In genomic region chr3:126364555-126364954, GRCm38 (mm10) we compare ENCODE assay signal across 10 mouse cellular contexts. TPM values are rescaled to one million over a fixed set of nuclear protein-coding genes. Genes with fewer than 3 reads are reported as not detected.
DNase-seq lines count a peak whose midpoint lies in the region; ATAC-seq lines count a peak whose summit lies in the region.
"Had no signal": no experiment of that assay in that cellular context is flagged by ENCODE, and none has a peak within 500 bp of the region (broad histone marks: within the 10 kb centered on the region; RNA-seq: fewer than 3 reads in every experiment).

No protein-coding gene starts in this region.

- no peaks in the 10 kb centered on the region; the same call in 1 of the 2 replicates for H3K27me3 ChIP-seq in hindbrain, embryonic 12.5 days
- peaks cover 12% of the 10 kb centered on the region for H3K27me3 ChIP-seq in hindbrain, embryonic 10.5 days (ENCODE audit: insufficient read depth, poor library complexity, severe bottlenecking)
- H3K27me3 ChIP-seq in midbrain, embryonic 15.5 days (replicated peaks), result 0 out of 2 replicates have a peak, but pooled peaks cover 4% of the 10 kb centered on the region
- no peaks in the 10 kb centered on the region for H3K27me3 ChIP-seq in midbrain, embryonic 14.5 days (ENCODE audit: control insufficient read depth, insufficient read depth, low read length)
- H3K27me3 ChIP-seq in intestine, embryonic 16.5 days (replicated peaks; ENCODE audit: control insufficient read depth, insufficient read depth, low read length), result 0 out of 2 replicates have a peak, but pooled peaks cover 3% of the 10 kb centered on the region
- no peaks in the 10 kb centered on the region for H3K27me3 ChIP-seq in stomach, embryonic 14.5 days (ENCODE audit: control insufficient read depth, insufficient read depth, low read length)

- ATAC-seq in hindbrain, embryonic 12.5 days (ENCODE audit: low FRiP score), result 0 out of 2 replicates have a peak, but pooled peaks have one; percentile 21
- 0 out of 2 replicates have a peak, but pooled peaks have one; percentile 45 for ATAC-seq in midbrain, embryonic 15.5 days (replicated peaks)
- no peak for ATAC-seq in midbrain, embryonic 14.5 days (ENCODE audit: low FRiP score, low TSS enrichment)
- ATAC-seq in intestine, embryonic 16.5 days, result no peak
- no peak; the same call in 1 of the 2 replicates for ATAC-seq in stomach, embryonic 14.5 days (ENCODE audit: insufficient number of reproducible peaks, insufficient read depth, low FRiP score, low read depth)

- no peak overlapping the region for H3K9ac ChIP-seq in hindbrain, embryonic 12.5 days
- no peak overlapping the region for H3K9ac ChIP-seq in midbrain, embryonic 15.5 days
- no peak overlapping the region for H3K9ac ChIP-seq in midbrain, embryonic 14.5 days (replicated peaks; ENCODE audit: low read length)
- H3K9ac ChIP-seq in intestine, embryonic 16.5 days (ENCODE audit: low read depth, low read length), result no peak overlapping the region
- no peak overlapping the region for H3K9ac ChIP-seq in stomach, embryonic 14.5 days (replicated peaks; ENCODE audit: low read depth, low read length)

- H3K9me3 ChIP-seq in hindbrain, embryonic 12.5 days (replicated peaks), result no peaks in the 10 kb centered on the region
- H3K9me3 ChIP-seq in hindbrain, embryonic 10.5 days, result no peaks in the 10 kb centered on the region
- no peaks in the 10 kb centered on the region for H3K9me3 ChIP-seq in midbrain, embryonic 15.5 days
- no peaks in the 10 kb centered on the region for H3K9me3 ChIP-seq in midbrain, embryonic 14.5 days (ENCODE audit: control insufficient read depth, low read length)
- H3K9me3 ChIP-seq in intestine, embryonic 16.5 days (ENCODE audit: control insufficient read depth, low read length), result no peaks in the 10 kb centered on the region
- H3K9me3 ChIP-seq in stomach, embryonic 14.5 days (ENCODE audit: control insufficient read depth, low read depth, low read length), result no peaks in the 10 kb centered on the region

- no peak for DNase-seq in hindbrain, embryonic 10.5 days (ENCODE audit: low spot score)
- DNase-seq in midbrain, embryonic 14.5 days, result no peak
- DNase-seq in spleen, postnatal 10 days (ENCODE audit: low spot score in 2 of 2), result no peak
- no peak for DNase-seq in urinary bladder, postnatal 14 days (ENCODE audit: low spot score)
- DNase-seq: liver; thymus, postnatal 14 days had no signal

- no peak overlapping the region for H3K4me2 ChIP-seq in hindbrain, embryonic 12.5 days (replicated peaks)
- no peak overlapping the region for H3K4me2 ChIP-seq in midbrain, embryonic 15.5 days
- H3K4me2 ChIP-seq in midbrain, embryonic 14.5 days (ENCODE audit: low read length), result no peak overlapping the region
- peak overlapping the region; percentile 61; the same call in 1 of the 2 replicates for H3K4me2 ChIP-seq in intestine, embryonic 16.5 days (ENCODE audit: low read depth, low read length)
- peak overlapping the region; percentile 61 for H3K4me2 ChIP-seq in stomach, embryonic 14.5 days (replicated peaks; ENCODE audit: low read depth, low read length)

- no peak overlapping the region for H3K27ac ChIP-seq in hindbrain, embryonic 12.5 days
- no peak overlapping the region for H3K27ac ChIP-seq in hindbrain, embryonic 10.5 days
- H3K27ac ChIP-seq in midbrain, embryonic 15.5 days, result no peak overlapping the region
- H3K27ac ChIP-seq in midbrain, embryonic 14.5 days (replicated peaks; ENCODE audit: low read depth, low read length), result no peak overlapping the region
- H3K27ac ChIP-seq in intestine, embryonic 16.5 days (ENCODE audit: low read length), result no peak overlapping the region
- H3K27ac ChIP-seq in stomach, embryonic 14.5 days (ENCODE audit: low read length), result no peak overlapping the region

- H3K4me1 ChIP-seq in hindbrain, embryonic 12.5 days, result 0 out of 2 replicates have a peak, but pooled peaks cover 3% of the 10 kb centered on the region
- H3K4me1 ChIP-seq in hindbrain, embryonic 10.5 days (replicated peaks), result peaks cover 13% of the 10 kb centered on the region
- peaks cover 5% of the 10 kb centered on the region for H3K4me1 ChIP-seq in midbrain, embryonic 15.5 days
- peaks cover 4% of the 10 kb centered on the region for H3K4me1 ChIP-seq in midbrain, embryonic 14.5 days (ENCODE audit: control insufficient read depth, insufficient read depth, low read length)
- H3K4me1 ChIP-seq in intestine, embryonic 16.5 days (ENCODE audit: control insufficient read depth, insufficient read depth, low read length), result no peaks in the 10 kb centered on the region
- H3K4me1 ChIP-seq in stomach, embryonic 14.5 days (ENCODE audit: control insufficient read depth, insufficient read depth, low read length), result no peaks in the 10 kb centered on the region

- no peaks in the 10 kb centered on the region for H3K36me3 ChIP-seq in hindbrain, embryonic 12.5 days
- no peaks in the 10 kb centered on the region for H3K36me3 ChIP-seq in hindbrain, embryonic 10.5 days
- no peaks in the 10 kb centered on the region for H3K36me3 ChIP-seq in midbrain, embryonic 15.5 days (replicated peaks)
- H3K36me3 ChIP-seq in midbrain, embryonic 14.5 days (ENCODE audit: control insufficient read depth, insufficient read depth, low read length), result no peaks in the 10 kb centered on the region
- H3K36me3 ChIP-seq in intestine, embryonic 16.5 days (ENCODE audit: control insufficient read depth, insufficient read depth, low read length), result no peaks in the 10 kb centered on the region
- H3K36me3 ChIP-seq in stomach, embryonic 14.5 days (ENCODE audit: control insufficient read depth, insufficient read depth, low read length), result no peaks in the 10 kb centered on the region

- 85% methylated on average over 7 of the region's 7 CpGs for WGBS in hindbrain, embryonic 12.5 days
- WGBS in hindbrain, embryonic 10.5 days, result 83% methylated on average over 7 of the region's 7 CpGs
- WGBS in midbrain, embryonic 15.5 days, result 89% methylated on average over 7 of the region's 7 CpGs
- WGBS in midbrain, embryonic 14.5 days, result 89% methylated on average over 7 of the region's 7 CpGs
- 87% methylated on average over 7 of the region's 7 CpGs for WGBS in intestine, embryonic 16.5 days
- 93% methylated on average over 7 of the region's 7 CpGs for WGBS in stomach, embryonic 14.5 days

- no peak overlapping the region for H3K4me3 ChIP-seq in hindbrain, embryonic 12.5 days
- H3K4me3 ChIP-seq in hindbrain, embryonic 10.5 days, result no peak overlapping the region
- no peak overlapping the region for H3K4me3 ChIP-seq in midbrain, embryonic 15.5 days
- H3K4me3 ChIP-seq in midbrain, embryonic 14.5 days (replicated peaks; ENCODE audit: low read depth, low read length), result no peak overlapping the region
- H3K4me3 ChIP-seq in intestine, embryonic 16.5 days (ENCODE audit: low read length), result peak overlapping the region; percentile 52; the same call in 1 of the 2 replicates
- H3K4me3 ChIP-seq in stomach, embryonic 14.5 days (ENCODE audit: low read depth, low read length), result peak overlapping the region; percentile 38

RNA-seq across cellular contexts. Expression of gene Arsj, which starts 1.1 kb away (rescaled TPM):
- 1.1 and 1.2 TPM in 2 replicates for polyA plus RNA-seq in hindbrain, embryonic 12.5 days (2016; fragmentation: Nextera tagmentation; extraction: Ambion mirVana)
- polyA plus RNA-seq in hindbrain, embryonic 10.5 days (2016; fragmentation: Nextera tagmentation; extraction: Ambion mirVana), result 0.16 and 0.27 TPM in 2 replicates
- polyA plus RNA-seq in midbrain, embryonic 15.5 days (2015; fragmentation: Nextera tagmentation; extraction: Ambion mirVana), result 0.27 and 0.39 TPM in 2 replicates
- polyA plus RNA-seq in midbrain, embryonic 14.5 days (2014; fragmentation: Nextera tagmentation; extraction: Ambion mirVana), result 0.16 and 0.37 TPM in 2 replicates
- polyA plus RNA-seq in intestine, embryonic 16.5 days (2015; fragmentation: Nextera tagmentation; extraction: Ambion mirVana), result 1.6 and 1.7 TPM in 2 replicates
- 1.5 and 2.1 TPM in 2 replicates for polyA plus RNA-seq in stomach, embryonic 14.5 days (2014; fragmentation: Nextera tagmentation; extraction: Ambion mirVana)

Comparison
In these comparisons a context has a peak if more than half of its experiments do, and no peak if none do; other contexts are left out.
1. ATAC-seq: peak in hindbrain, embryonic 12.5 days (single experiment) and midbrain, embryonic 15.5 days (single experiment); none in midbrain, embryonic 14.5 days (single experiment), intestine, embryonic 16.5 days (single experiment) and stomach, embryonic 14.5 days (single experiment).
2. H3K4me2 ChIP-seq: peak in intestine, embryonic 16.5 days (single experiment) and stomach, embryonic 14.5 days (single experiment); none in hindbrain, embryonic 12.5 days (single experiment), midbrain, embryonic 15.5 days (single experiment) and midbrain, embryonic 14.5 days (single experiment).
3. H3K4me3 ChIP-seq: peak in intestine, embryonic 16.5 days (single experiment) and stomach, embryonic 14.5 days (single experiment); none in hindbrain, embryonic 12.5 days (single experiment), hindbrain, embryonic 10.5 days (single experiment), midbrain, embryonic 15.5 days (single experiment) and midbrain, embryonic 14.5 days (single experiment).